Mouse (Mus musculus): ENCODE data around the gene Parva. TPM values are rescaled to one million over a fixed set of nuclear protein-coding genes. Genes with fewer than 3 reads are reported as not detected.

The Parva gene
- polyA plus RNA-seq, 1 experiment from 2014 or later: 105 TPM

DNA sequence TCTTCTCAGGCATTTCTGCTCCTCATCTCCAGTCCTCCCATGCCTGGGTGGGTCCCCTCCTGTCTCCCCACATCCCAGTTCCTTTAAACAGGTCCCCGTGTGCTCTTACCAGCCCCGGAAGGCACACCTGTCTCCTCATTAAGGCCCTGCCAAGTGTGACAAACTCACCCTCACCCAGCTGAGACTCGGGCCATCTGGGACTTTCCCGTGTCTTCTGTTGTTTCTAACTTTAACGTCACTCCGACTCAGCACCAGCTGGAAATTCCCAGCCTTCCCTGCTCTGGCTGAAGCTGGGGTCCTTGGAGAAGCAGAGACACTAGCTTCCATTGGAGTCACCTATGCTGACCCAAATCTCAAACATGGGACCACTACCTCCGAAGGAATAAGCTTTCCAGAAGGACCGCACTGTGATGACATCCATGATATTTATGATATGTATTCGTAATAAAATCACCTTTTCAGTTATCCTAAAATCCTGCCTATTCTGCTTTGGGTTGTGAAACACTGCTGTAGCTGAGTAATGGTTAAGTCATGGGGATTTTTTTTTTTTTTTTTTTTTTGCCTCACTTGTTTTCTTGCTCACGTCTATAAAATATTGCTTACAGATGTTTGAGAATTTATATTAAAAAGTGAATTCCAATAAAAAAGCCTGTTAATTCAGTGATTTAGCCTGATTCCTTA, 72.3 kb downstream of the Parva start:
- H3K4me1 ChIP-seq: peaks cover 82% of the 10 kb centered on the region
- no peak overlapping the region; the same call in 1 of the 2 replicates for H3K4me2 ChIP-seq (replicated peaks)
- no peaks in the 10 kb centered on the region for H3K9me3 ChIP-seq (replicated peaks)
- H3K27me3 ChIP-seq: no peaks in the 10 kb centered on the region
- H3K27ac ChIP-seq (replicated peaks): peak overlapping the region; percentile 88
- no peak overlapping the region for H3K4me3 ChIP-seq (replicated peaks)
- no peaks in the 10 kb centered on the region for H3K36me3 ChIP-seq
- no peak for ATAC-seq (ENCODE audit: insufficient number of reproducible peaks, low FRiP score, low TSS enrichment, low read depth)
- WGBS: 31% methylated on average over 10 of the region's 10 CpGs
- no peak overlapping the region for H3K9ac ChIP-seq

DNA sequence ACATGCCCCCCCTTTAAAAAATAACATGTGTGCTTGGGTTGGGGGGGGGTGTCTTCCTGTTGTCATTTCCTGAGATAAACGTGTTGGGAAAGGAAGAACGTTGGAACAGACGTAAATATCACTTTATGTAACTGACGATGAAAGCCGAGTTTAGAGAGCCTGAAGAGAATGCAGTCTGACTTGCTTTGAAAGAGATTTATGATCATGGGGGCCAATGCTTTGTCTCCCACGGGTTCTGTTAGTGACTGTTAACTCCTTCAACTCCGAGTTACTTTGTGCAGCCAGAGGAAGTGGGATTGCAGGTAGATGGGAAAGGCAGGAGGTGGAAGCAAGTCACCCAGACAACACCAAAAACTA, 72.8 kb downstream of the Parva start:
- no peaks in the 10 kb centered on the region for H3K9me3 ChIP-seq (replicated peaks)
- no peak overlapping the region for H3K9ac ChIP-seq
- H3K27me3 ChIP-seq: no peaks in the 10 kb centered on the region
- peak overlapping the region; percentile 71 for H3K27ac ChIP-seq (replicated peaks)
- 8% methylated on average over 7 of the region's 7 CpGs for WGBS
- peaks cover 82% of the 10 kb centered on the region for H3K4me1 ChIP-seq
- H3K4me2 ChIP-seq (replicated peaks): no peak overlapping the region
- ATAC-seq (ENCODE audit: insufficient number of reproducible peaks, low FRiP score, low TSS enrichment, low read depth): no peak
- H3K4me3 ChIP-seq (replicated peaks): no peak overlapping the region
- no peaks in the 10 kb centered on the region for H3K36me3 ChIP-seq

DNA sequence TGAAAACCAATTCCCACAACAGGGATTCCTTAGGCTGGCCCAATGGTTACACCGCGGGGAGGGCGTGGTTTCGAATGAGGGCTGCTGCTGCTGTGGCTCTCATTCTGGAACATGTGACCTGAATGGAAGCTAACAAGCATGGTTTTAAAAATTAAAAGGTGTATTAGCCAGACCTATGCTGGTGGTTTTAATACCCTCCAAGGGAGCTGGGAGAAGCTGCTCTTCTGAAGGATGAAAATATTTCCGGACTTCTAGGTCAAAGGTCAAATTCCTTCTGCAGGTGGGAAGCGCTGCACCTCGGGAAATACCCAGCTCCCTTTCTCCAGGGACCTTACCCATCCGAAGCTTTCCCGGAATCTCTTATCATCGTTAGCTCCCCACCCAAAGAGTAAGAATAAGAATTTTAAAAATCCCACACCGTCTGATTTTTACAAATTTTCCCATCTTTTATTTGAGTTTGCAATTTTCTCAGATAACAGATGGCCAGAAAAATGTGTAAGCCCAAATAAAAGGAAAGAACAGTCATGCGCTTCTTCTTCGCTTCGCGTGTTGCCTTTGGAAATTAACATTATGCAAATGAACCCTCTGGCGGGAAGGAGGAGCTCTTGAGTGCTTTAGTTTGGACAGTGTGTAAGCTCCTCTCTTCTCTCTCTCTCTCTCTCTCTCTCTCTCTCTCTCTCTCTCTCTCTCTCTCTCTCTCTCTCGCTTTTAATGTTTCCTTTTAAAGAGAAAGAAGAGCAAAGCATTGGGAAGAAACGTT, 74.9 kb downstream of the Parva start:
- peaks cover 77% of the 10 kb centered on the region for H3K4me1 ChIP-seq
- H3K27ac ChIP-seq (replicated peaks): peak overlapping the region; percentile 94
- peak overlapping the region; percentile 36 for H3K4me2 ChIP-seq (replicated peaks)
- H3K36me3 ChIP-seq: no peaks in the 10 kb centered on the region
- H3K27me3 ChIP-seq: no peaks in the 10 kb centered on the region
- H3K9ac ChIP-seq: no peak overlapping the region
- WGBS: 22% methylated on average over 18 of the region's 18 CpGs
- no peak overlapping the region for H3K4me3 ChIP-seq (replicated peaks)
- ATAC-seq (ENCODE audit: insufficient number of reproducible peaks, low FRiP score, low TSS enrichment, low read depth): peak; percentile 30; the same call in 1 of the 2 replicates
- H3K9me3 ChIP-seq (replicated peaks): no peaks in the 10 kb centered on the region

DNA sequence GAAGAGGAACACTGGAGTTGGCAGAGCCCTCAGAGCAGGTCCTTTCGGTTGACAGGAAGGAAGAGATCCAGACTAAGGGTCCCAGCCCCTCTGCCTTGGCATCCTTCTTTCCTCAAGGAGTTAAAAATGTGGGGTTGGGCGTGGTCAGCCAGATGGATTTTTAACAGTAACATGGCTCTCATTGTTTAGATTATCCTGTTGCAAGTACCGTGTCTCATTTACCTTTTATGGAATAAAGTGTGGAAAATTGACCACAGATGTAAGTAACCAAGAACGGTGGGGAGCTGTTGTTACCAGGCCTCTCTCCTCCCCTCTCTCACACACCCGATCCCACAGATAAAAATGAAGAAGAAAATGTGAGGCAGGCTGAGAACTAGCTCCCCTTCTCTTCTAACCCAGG, 75.5 kb downstream of the Parva start:
- H3K4me3 ChIP-seq (replicated peaks): no peak overlapping the region
- H3K9me3 ChIP-seq (replicated peaks): no peaks in the 10 kb centered on the region
- 9% methylated on average over 5 of the region's 5 CpGs for WGBS
- peaks cover 80% of the 10 kb centered on the region for H3K4me1 ChIP-seq
- H3K27me3 ChIP-seq: no peaks in the 10 kb centered on the region
- peak; percentile 57 for ATAC-seq (ENCODE audit: insufficient number of reproducible peaks, low FRiP score, low TSS enrichment, low read depth)
- peak overlapping the region; percentile 94 for H3K27ac ChIP-seq (replicated peaks)
- H3K4me2 ChIP-seq (replicated peaks): peak overlapping the region; percentile 36
- H3K9ac ChIP-seq: no peak overlapping the region
- no peaks in the 10 kb centered on the region for H3K36me3 ChIP-seq

DNA sequence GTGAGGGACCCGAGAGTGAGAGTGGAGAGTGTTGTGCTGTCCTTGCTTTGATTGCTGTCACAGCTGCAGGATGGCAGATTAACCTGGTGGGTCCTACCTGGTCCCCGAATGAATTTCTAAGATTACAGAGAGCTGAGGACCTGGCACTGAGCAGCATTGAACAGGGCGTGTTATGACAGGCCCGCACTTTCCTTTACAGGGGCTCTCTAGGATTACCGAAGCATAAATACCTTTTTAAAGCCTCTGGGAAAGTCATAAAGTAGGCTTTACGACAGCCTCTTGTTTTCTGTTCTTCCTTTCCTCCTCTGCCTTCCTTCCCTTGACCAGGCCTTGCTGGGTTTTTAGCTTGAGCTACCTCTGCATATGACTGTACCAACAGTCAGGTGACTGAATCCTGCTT, 76.1 kb downstream of the Parva start:
- H3K9ac ChIP-seq: no peak overlapping the region
- no peak overlapping the region for H3K4me3 ChIP-seq (replicated peaks)
- H3K27me3 ChIP-seq: no peaks in the 10 kb centered on the region
- WGBS: 28% methylated on average over 6 of the region's 6 CpGs
- peak overlapping the region; percentile 94 for H3K27ac ChIP-seq (replicated peaks)
- ATAC-seq (ENCODE audit: insufficient number of reproducible peaks, low FRiP score, low TSS enrichment, low read depth): no peak
- no peaks in the 10 kb centered on the region for H3K9me3 ChIP-seq (replicated peaks)
- peaks cover 78% of the 10 kb centered on the region for H3K4me1 ChIP-seq
- peak overlapping the region; percentile 29 for H3K4me2 ChIP-seq (replicated peaks)
- H3K36me3 ChIP-seq: no peaks in the 10 kb centered on the region

DNA sequence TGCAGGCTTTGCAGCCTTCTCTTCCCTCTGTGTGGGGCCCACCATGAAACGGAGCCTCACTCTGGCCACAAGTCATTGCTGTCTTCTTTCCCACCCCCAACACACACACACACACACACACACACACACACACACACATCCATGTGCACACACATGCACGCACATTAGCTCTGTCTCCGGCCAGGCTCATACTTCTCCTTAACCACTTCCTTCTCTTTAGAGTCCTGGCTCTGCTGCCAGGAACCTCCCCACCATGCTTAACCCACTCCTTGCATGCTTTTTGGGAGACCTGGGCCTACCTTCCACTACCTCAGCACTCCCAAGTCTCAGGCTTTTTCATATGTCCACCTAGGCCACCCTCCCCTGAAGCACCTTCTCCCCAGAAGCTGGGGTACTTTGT, 76.6 kb downstream of the Parva start:
- H3K27ac ChIP-seq (replicated peaks): peak overlapping the region; percentile 94
- no peak overlapping the region for H3K9ac ChIP-seq
- no peak overlapping the region for H3K4me2 ChIP-seq (replicated peaks)
- 23% methylated on average over 3 of the region's 3 CpGs for WGBS
- no peak for ATAC-seq (ENCODE audit: insufficient number of reproducible peaks, low FRiP score, low TSS enrichment, low read depth)
- no peaks in the 10 kb centered on the region for H3K27me3 ChIP-seq
- no peaks in the 10 kb centered on the region for H3K9me3 ChIP-seq (replicated peaks)
- no peak overlapping the region for H3K4me3 ChIP-seq (replicated peaks)
- peaks cover 77% of the 10 kb centered on the region for H3K4me1 ChIP-seq
- H3K36me3 ChIP-seq: no peaks in the 10 kb centered on the region

DNA sequence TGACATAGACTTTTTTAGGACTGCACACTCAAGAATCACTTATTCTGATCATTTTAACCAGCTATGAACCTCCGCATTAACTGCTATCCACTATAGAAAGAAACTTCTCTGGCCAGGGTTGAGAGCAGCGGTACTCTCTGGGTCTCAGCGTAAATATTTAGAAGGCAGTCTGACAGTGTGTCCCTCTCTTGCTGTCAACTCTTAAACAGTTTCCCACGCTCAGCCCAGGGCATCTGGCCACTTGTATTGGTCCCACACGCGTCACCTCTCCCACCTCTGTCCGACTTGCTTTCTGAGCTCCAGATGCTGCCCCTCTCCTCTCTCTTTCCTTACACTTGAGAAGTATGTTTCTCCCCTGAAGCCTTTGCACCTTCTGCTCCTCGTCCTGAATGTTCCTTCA, 81.8 kb downstream of the Parva start:
- Histone ChIP-seq H3K9ac (no peak overlapping the region), H3K9me3 (replicated peaks) (no peaks in the 10 kb centered on the region), H3K27ac (replicated peaks) (0 out of 2 replicates have a peak overlapping the region, but pooled peaks have one; percentile 39), H3K36me3 (no peaks in the 10 kb centered on the region), H3K4me2 (replicated peaks) (no peak overlapping the region), H3K4me3 (replicated peaks) (no peak overlapping the region), H3K4me1 (peaks cover 70% of the 10 kb centered on the region), H3K27me3 (no peaks in the 10 kb centered on the region)
- WGBS: 73% methylated on average over 8 of the region's 8 CpGs
- no peak for ATAC-seq (ENCODE audit: insufficient number of reproducible peaks, low FRiP score, low TSS enrichment, low read depth)

DNA sequence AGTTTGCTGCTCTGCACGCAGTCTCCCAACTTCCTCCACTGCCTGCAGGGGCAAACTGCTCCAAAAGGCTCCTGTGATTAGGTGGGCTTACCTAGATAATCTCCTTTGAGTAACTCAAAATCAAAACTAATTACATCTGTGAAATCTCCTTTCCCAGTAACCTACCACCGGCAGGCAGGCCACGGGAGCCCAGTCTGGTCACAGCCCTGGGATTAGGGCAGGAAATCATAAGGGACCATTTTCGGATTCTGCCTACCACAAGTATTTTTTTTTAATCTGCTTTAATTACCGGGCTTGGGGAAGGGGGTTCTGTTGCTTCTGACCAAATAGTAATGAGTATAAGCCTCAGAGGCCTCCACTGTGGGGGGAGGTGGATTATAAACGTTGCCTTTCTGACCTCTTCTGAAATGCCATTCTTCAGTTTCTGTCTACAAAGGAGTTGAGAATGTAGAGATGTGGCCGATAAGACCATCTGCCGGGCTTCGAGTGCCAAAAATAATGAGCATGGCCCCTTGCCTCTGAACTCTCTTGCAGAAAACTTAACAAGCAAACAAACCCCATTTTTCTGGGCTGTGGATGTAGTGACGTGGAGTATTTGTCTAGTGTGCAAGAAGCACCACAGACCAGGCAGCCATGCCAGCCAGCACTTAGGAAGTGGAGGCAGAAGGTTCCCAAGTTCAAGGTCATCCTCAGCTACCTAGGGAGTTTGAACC, 83.2 kb downstream of the Parva start:
- Histone ChIP-seq H3K9me3 (replicated peaks) (no peaks in the 10 kb centered on the region), H3K4me1 (peaks cover 59% of the 10 kb centered on the region), H3K36me3 (no peaks in the 10 kb centered on the region), H3K27ac (replicated peaks) (peak overlapping the region; percentile 39; the same call in 1 of the 2 replicates), H3K4me3 (replicated peaks) (no peak overlapping the region), H3K9ac (no peak overlapping the region), H3K4me2 (replicated peaks) (no peak overlapping the region), H3K27me3 (no peaks in the 10 kb centered on the region)
- 24% methylated on average over 10 of the region's 10 CpGs for WGBS
- ATAC-seq (ENCODE audit: insufficient number of reproducible peaks, low FRiP score, low TSS enrichment, low read depth): no peak

DNA sequence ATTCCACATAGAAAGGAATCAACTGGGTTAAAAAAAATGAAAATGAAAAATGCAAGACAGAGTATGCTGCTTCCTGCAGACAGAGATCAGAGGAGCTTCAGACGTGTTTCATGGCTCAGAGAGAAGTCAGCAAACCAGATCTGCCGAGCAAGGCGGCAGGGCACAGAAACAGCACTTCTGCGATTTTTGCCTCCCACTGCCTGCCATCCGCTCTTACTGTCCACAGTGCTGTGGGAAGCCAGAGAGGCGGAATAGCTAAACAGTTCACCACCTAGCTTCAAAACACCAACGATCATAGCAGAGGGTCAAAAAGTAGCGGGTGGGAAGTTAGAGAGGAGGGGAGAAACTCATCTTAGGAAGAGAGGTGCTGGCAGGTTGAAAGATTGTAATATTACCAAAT, 84.0 kb downstream of the Parva start:
- Histone ChIP-seq H3K36me3 (no peaks in the 10 kb centered on the region), H3K4me2 (replicated peaks) (no peak overlapping the region), H3K9me3 (replicated peaks) (no peaks in the 10 kb centered on the region), H3K4me3 (replicated peaks) (no peak overlapping the region), H3K9ac (no peak overlapping the region), H3K27me3 (no peaks in the 10 kb centered on the region), H3K27ac (replicated peaks) (peak overlapping the region; percentile 72), H3K4me1 (peaks cover 59% of the 10 kb centered on the region)
- no peak for ATAC-seq (ENCODE audit: insufficient number of reproducible peaks, low FRiP score, low TSS enrichment, low read depth)
- 40% methylated on average over 8 of the region's 8 CpGs for WGBS

DNA sequence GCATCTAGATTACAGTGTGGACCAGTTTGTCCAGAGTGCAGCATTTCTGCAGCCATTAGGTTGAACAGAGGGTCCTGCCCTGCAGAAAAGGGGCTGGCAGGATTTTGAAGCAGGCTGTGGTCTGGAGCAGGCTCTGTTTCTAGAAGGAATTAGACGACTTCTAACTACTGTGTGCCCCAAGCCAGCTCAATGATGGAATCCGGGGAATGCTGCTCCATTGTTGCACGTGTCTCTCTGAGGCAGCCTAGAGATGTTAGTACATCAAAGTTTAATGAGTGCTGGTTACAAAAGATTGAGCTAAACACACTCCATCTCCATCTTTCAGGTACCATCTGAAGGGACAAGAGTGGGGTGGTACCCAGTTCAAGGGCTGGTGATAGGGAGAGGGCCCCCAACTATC, 85.0 kb downstream of the Parva start:
- 11% methylated on average over 3 of the region's 3 CpGs for WGBS
- no peaks in the 10 kb centered on the region for H3K36me3 ChIP-seq
- no peak overlapping the region for H3K4me3 ChIP-seq (replicated peaks)
- ATAC-seq (ENCODE audit: insufficient number of reproducible peaks, low FRiP score, low TSS enrichment, low read depth): no peak
- no peaks in the 10 kb centered on the region for H3K27me3 ChIP-seq
- no peak overlapping the region for H3K4me2 ChIP-seq (replicated peaks)
- no peak overlapping the region for H3K9ac ChIP-seq
- H3K9me3 ChIP-seq (replicated peaks): no peaks in the 10 kb centered on the region
- H3K27ac ChIP-seq (replicated peaks): peak overlapping the region; percentile 72
- H3K4me1 ChIP-seq: peaks cover 53% of the 10 kb centered on the region

DNA sequence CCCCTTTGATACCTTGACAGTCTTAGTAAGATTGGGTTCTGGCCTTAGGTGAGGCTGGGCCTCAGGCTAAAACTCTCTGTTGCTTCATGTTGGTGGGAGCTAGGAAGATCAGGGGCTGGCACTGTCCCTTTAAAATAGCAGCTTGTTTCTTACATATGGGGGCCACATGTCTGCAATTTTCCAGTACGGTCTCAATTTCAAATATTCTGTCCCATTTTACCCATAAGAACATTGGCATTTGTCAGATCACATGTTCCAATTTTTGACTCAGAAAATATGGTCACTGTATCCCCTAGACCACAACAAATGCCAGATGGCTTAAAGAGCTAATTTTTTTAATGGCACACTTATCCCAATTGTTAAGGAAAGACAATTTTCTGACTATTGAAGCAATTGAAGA, 85.6 kb downstream of the Parva start:
- WGBS: 23% methylated on average over 1 of the region's 1 CpGs
- Histone ChIP-seq H3K4me2 (replicated peaks) (no peak overlapping the region), H3K27ac (replicated peaks) (peak overlapping the region; percentile 72), H3K36me3 (no peaks in the 10 kb centered on the region), H3K9ac (no peak overlapping the region), H3K27me3 (no peaks in the 10 kb centered on the region), H3K9me3 (replicated peaks) (no peaks in the 10 kb centered on the region), H3K4me1 (peaks cover 47% of the 10 kb centered on the region), H3K4me3 (replicated peaks) (no peak overlapping the region)
- ATAC-seq (ENCODE audit: insufficient number of reproducible peaks, low FRiP score, low TSS enrichment, low read depth): 0 out of 2 replicates have a peak, but pooled peaks have one; percentile 36
